ENCODE assay signal across 8 mouse cellular contexts in genomic region chr17:14524426-14525236, GRCm38 (mm10).
A peak's percentile ranks its signal among the peaks of the same experiment; 100 is the strongest.
DNase-seq lines count a peak whose midpoint lies in the region; ATAC-seq and TF ChIP-seq lines count a peak whose summit lies in the region.

No protein-coding gene starts in this region.

- H3K27ac ChIP-seq in thymus, adult 2 months (ENCODE audit: control insufficient read depth, insufficient read depth, low read length): no peak overlapping the region
- no peak overlapping the region for H3K27ac ChIP-seq in forebrain, embryonic 12.5 days
- no peak overlapping the region for H3K27ac ChIP-seq in hindbrain, postnatal 0 days

- no peak for TF ChIP-seq POLR2A in thymus, adult 2 months (IDR thresholded peaks at IDR 0.05; ENCODE audit: control insufficient read depth, extremely low read depth, insufficient read depth, low read length, poor library complexity)

- no peak overlapping the region for H3K9ac ChIP-seq in forebrain, embryonic 12.5 days
- H3K9ac ChIP-seq in hindbrain, postnatal 0 days (replicated peaks; ENCODE audit: low read length): no peak overlapping the region

- TF ChIP-seq CTCF in thymus, adult 2 months (IDR thresholded peaks at IDR 0.05; ENCODE audit: borderline replicate concordance, control insufficient read depth, extremely low read depth, insufficient read depth, low read length, poor library complexity): no peak
- peak; percentile 84 for TF ChIP-seq CTCF in hindbrain, postnatal 0 days (IDR thresholded peaks at IDR 0.05; ENCODE audit: low read depth)

- H3K4me2 ChIP-seq in forebrain, embryonic 12.5 days: no peak overlapping the region
- no peak overlapping the region for H3K4me2 ChIP-seq in hindbrain, postnatal 0 days (ENCODE audit: low read depth, low read length)

- H3K9me3 ChIP-seq in forebrain, embryonic 12.5 days: no peaks in the 10 kb centered on the region
- no peaks in the 10 kb centered on the region for H3K9me3 ChIP-seq in hindbrain, postnatal 0 days (ENCODE audit: low read length)

- H3K4me1 ChIP-seq in thymus, adult 2 months (replicated peaks; ENCODE audit: control insufficient read depth, insufficient read depth, low read length): no peaks in the 10 kb centered on the region
- no peaks in the 10 kb centered on the region for H3K4me1 ChIP-seq in forebrain, embryonic 12.5 days
- H3K4me1 ChIP-seq in hindbrain, postnatal 0 days (ENCODE audit: insufficient read depth, low read length): no peaks in the 10 kb centered on the region

- H3K27me3 ChIP-seq in thymus, adult 2 months (ENCODE audit: control insufficient read depth, insufficient read depth, low read length): no peaks in the 10 kb centered on the region
- H3K27me3 ChIP-seq in forebrain, embryonic 12.5 days: no peaks in the 10 kb centered on the region
- H3K27me3 ChIP-seq in hindbrain, postnatal 0 days (ENCODE audit: insufficient read depth, low read length): no peaks in the 10 kb centered on the region

- WGBS in thymus, adult 2 months: 55% methylated on average over 13 of the region's 13 CpGs
- WGBS in forebrain, embryonic 12.5 days: 53% methylated on average over 13 of the region's 13 CpGs
- 43% methylated on average over 13 of the region's 13 CpGs for WGBS in hindbrain, postnatal 0 days

- no peaks in the 10 kb centered on the region for H3K36me3 ChIP-seq in thymus, adult 2 months (ENCODE audit: control insufficient read depth, insufficient read depth, low read length)
- no peaks in the 10 kb centered on the region for H3K36me3 ChIP-seq in forebrain, embryonic 12.5 days (replicated peaks)
- H3K36me3 ChIP-seq in hindbrain, postnatal 0 days (ENCODE audit: insufficient read depth, low read length): no peaks in the 10 kb centered on the region

- intact Hi-C loops in left cerebral cortex, postnatal 36 days (cut with DNase I): loop anchor here (1.0 kb wide), 1 partner anchor 381 kb away; no protein-coding TSS in a partner anchor

- no peak overlapping the region for H3K4me3 ChIP-seq in thymus, adult 2 months (ENCODE audit: control insufficient read depth, insufficient read depth, low read length)
- no peak overlapping the region for H3K4me3 ChIP-seq in forebrain, embryonic 12.5 days (replicated peaks)
- H3K4me3 ChIP-seq in hindbrain, postnatal 0 days (ENCODE audit: low read length): no peak overlapping the region

- peak; percentile 24 for DNase-seq in thymus, adult 2 months
- no peak for DNase-seq in thymus, adult 18-20 months
- DNase-seq in adrenal gland, postnatal 36 days: peak; percentile 59 to 70
- DNase-seq in hindbrain, postnatal 0 days (ENCODE audit: low spot score): peak; percentile 95
- peak; percentile 32 to 60 for DNase-seq in left cerebral cortex, postnatal 36 days (ENCODE audit: low spot score in 2 of 2)
- peak; percentile 64 for DNase-seq in naive thymus-derived CD4-positive, alpha-beta T cell, adult 2 months (ENCODE audit: low read depth)

- ATAC-seq in forebrain, embryonic 12.5 days (ENCODE audit: low FRiP score): 0 out of 2 replicates have a peak, but pooled peaks have one; percentile 39
- peak; percentile 57 for ATAC-seq in hindbrain, postnatal 0 days
- no peak; the same call in 1 of the 2 replicates for ATAC-seq in granulocyte monocyte progenitor cell, adult 5-6 weeks (replicated peaks; ENCODE audit: poor library complexity, severe bottlenecking)

Comparison
In these comparisons a context has a peak if more than half of its experiments do, and no peak if none do; other contexts are left out.
1. DNase-seq: peak in thymus, adult 2 months (single experiment), adrenal gland, postnatal 36 days (2 of 2), hindbrain, postnatal 0 days (single experiment), left cerebral cortex, postnatal 36 days (2 of 2) and naive thymus-derived CD4-positive, alpha-beta T cell, adult 2 months (single experiment); none in thymus, adult 18-20 months (0 of 2).